Mouse (Mus musculus) embryonic facial prominence, embryonic 12.5 days (tissue): ENCODE measurements around the gene Nxph4. TPM values are rescaled to one million over a fixed set of nuclear protein-coding genes. Genes with fewer than 3 reads are reported as not detected.

Source experiments
- ATAC-seq: fragments of 200-750 bp; cut with Nextera tagmentation; 2 replicates; pipeline ENCODE4 v1.8.0; 2017; ENCODE audit not compliant: insufficient number of reproducible peaks, insufficient read depth, low FRiP score, low TSS enrichment
- H3K27ac ChIP-seq: fragments of 300-500 bp; sonication (generic); 2 replicates; pipeline ENCODE4 v1.5.1; 2016; ENCODE audit warnings: mild to moderate bottlenecking
- H3K27me3 ChIP-seq: fragments of 300-500 bp; sonication (generic); 2 replicates; pipeline ENCODE4 v1.6.1; 2016; ENCODE audit warnings: mild to moderate bottlenecking, moderate library complexity
- H3K36me3 ChIP-seq: fragments of 300-500 bp; sonication (generic); 2 replicates; pipeline ENCODE4 v1.6.1; 2016; ENCODE audit warnings: mild to moderate bottlenecking
- H3K4me1 ChIP-seq: fragments of 300-500 bp; sonication (generic); 2 replicates; pipeline ENCODE4 v1.6.1; 2016
- H3K4me2 ChIP-seq: fragments of 300-500 bp; sonication (generic); replicated peaks from 2 replicates; pipeline ENCODE4 v1.6.1; 2016; ENCODE audit warnings: mild to moderate bottlenecking, moderate library complexity
- H3K4me3 ChIP-seq: fragments of 300-500 bp; sonication (generic); 2 replicates; pipeline ENCODE4 v1.5.1; 2016; ENCODE audit warnings: mild to moderate bottlenecking
- H3K9ac ChIP-seq: fragments of 300-500 bp; sonication (generic); 2 replicates; pipeline ENCODE4 v1.6.1; 2016; ENCODE audit warnings: mild to moderate bottlenecking, moderate library complexity
- H3K9me3 ChIP-seq: fragments of 300-500 bp; sonication (generic); 2 replicates; pipeline ENCODE4 v1.6.1; 2016; ENCODE audit warnings: mild to moderate bottlenecking, moderate library complexity
- WGBS: fragments of 180-500 bp; shearing (Covaris S2); methylation state at CpG from one replicate; pipeline ENCODE4 v1.1.7; 2016; 5-methylcytosine and 5-hydroxymethylcytosine counted together
- polyA plus RNA-seq: library from polyadenylated mRNA; unstranded; fragments of >200 nt; fragmentation: Nextera tagmentation; extraction: Ambion mirVana; gene quantifications from 2 replicates; pipeline ENCODE4 v1.2.1, GENCODE M21; 2016

The Nxph4 gene
- polyA plus RNA-seq, 1 experiment from 2014 or later: 6.5 TPM

GRCm38 (mm10) chr10:127500894-127501893, 33.2 kb downstream of the Nxph4 start, which contains the start of gene Stac3:
TSS of gene Stac3 (plus strand) at chr10:127501686.
- Histone ChIP-seq H3K4me1 (no peaks in the 10 kb centered on the region), H3K9me3 (no peaks in the 10 kb centered on the region), H3K27me3 (no peaks in the 10 kb centered on the region), H3K4me2 (no peak within 1 kb of the TSS), H3K36me3 (peaks cover 39% of the 10 kb centered on the region), H3K4me3 (no peak within 1 kb of the TSS), H3K27ac (no peak within 1 kb of the TSS), H3K9ac (peak within 1 kb of the TSS; percentile 16; the same call in 1 of the 2 replicates)
- WGBS: 63% methylated on average over 12 of the region's 13 CpGs
- no peak for ATAC-seq

DNA sequence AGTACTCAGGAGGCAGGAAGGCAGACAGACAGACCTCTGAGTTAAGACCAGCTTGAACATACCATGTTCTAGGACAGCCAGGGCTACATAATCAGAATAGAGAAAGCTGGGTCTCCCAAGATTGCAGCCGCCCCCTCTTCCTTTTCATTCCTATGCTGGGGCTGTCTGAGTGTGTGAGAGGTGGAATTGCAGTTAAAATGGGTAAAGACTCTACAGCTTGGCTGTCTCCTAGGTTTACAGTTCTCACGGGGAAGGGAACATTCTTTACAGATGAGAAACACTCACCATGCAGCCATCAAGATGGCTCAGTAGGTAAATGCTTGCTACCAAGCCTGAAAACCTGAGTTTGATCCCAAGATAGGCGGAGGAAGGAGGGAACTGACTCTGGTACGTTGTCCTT, 34.3 kb downstream of the Nxph4 start:
- WGBS: 84% methylated on average over 4 of the region's 4 CpGs
- H3K4me2 ChIP-seq: no peak overlapping the region
- H3K9ac ChIP-seq: no peak overlapping the region
- no peaks in the 10 kb centered on the region for H3K27me3 ChIP-seq
- no peaks in the 10 kb centered on the region for H3K9me3 ChIP-seq
- no peak for ATAC-seq
- H3K4me3 ChIP-seq: no peak overlapping the region
- no peak overlapping the region for H3K27ac ChIP-seq
- peaks cover 50% of the 10 kb centered on the region for H3K36me3 ChIP-seq
- H3K4me1 ChIP-seq: no peaks in the 10 kb centered on the region

DNA sequence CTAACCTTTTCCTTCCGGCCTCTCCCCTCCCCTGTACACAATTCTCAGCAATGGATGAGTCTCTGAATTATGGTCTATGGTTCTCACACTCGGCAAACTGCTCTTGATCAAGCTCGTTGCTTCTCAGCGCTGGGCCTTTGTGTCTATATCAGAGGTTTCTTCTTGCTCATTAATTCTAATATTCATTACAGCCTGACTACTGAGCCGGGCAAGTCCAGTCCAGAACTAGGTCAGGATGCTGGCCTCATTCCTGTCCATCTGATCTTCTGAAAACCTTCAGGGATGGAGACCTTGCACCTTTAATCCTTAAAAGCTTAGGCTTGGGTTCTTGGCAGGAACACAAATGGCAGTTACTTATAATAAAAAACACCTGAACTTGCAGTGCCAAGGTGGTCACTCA, 34.8 kb downstream of the Nxph4 start:
- Histone ChIP-seq H3K4me2 (no peak overlapping the region), H3K9ac (no peak overlapping the region), H3K4me1 (no peaks in the 10 kb centered on the region), H3K27ac (no peak overlapping the region), H3K27me3 (no peaks in the 10 kb centered on the region), H3K4me3 (no peak overlapping the region), H3K9me3 (no peaks in the 10 kb centered on the region), H3K36me3 (peaks cover 55% of the 10 kb centered on the region)
- no peak for ATAC-seq
- WGBS: 83% methylated on average over 5 of the region's 5 CpGs

- no peak overlapping the region for H3K4me3 ChIP-seq
- H3K27me3 ChIP-seq: no peaks in the 10 kb centered on the region
- H3K9me3 ChIP-seq: no peaks in the 10 kb centered on the region
- no peak for ATAC-seq
- H3K36me3 ChIP-seq: peaks cover 81% of the 10 kb centered on the region
- no peak overlapping the region for H3K9ac ChIP-seq
- 95% methylated on average over 3 of the region's 3 CpGs for WGBS
- H3K4me1 ChIP-seq: no peaks in the 10 kb centered on the region
- no peak overlapping the region for H3K27ac ChIP-seq
- no peak overlapping the region for H3K4me2 ChIP-seq
Observed at GRCm38 (mm10) chr10:127496156-127496555, 38.2 kb downstream of the Nxph4 start.

- ATAC-seq: no peak
- H3K4me2 ChIP-seq: no peak overlapping the region
- H3K27me3 ChIP-seq: no peaks in the 10 kb centered on the region
- no peaks in the 10 kb centered on the region for H3K9me3 ChIP-seq
- H3K36me3 ChIP-seq: peaks cover 68% of the 10 kb centered on the region
- no peak overlapping the region for H3K4me3 ChIP-seq
- no peak overlapping the region for H3K27ac ChIP-seq
- 0 out of 2 replicates have a peak, but pooled peaks cover 7% of the 10 kb centered on the region for H3K4me1 ChIP-seq
- H3K9ac ChIP-seq: no peak overlapping the region
- WGBS: 52% methylated on average over 3 of the region's 3 CpGs
Observed at GRCm38 (mm10) chr10:127492118-127492517, 42.2 kb downstream of the Nxph4 start.

DNA sequence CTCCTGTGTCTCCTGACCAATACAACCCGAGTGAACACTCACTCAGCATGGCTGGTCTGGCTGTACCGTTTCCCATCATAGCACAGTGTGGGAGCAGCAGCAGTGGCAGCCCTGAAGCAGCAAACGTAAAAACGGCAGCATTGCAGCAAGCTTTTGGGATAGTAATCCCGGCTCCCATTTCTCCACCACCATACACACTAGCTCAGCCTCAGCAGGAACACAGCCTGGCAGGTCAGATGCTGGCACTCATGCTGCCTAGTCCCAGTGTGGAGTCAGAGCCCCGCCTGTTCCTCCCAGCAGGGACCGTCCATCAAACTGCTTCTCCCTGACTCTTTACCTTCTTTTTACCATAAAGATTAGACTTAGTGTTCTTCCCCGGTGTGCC, 43.2 kb downstream of the Nxph4 start:
- Histone ChIP-seq H3K27me3 (no peaks in the 10 kb centered on the region), H3K4me1 (0 out of 2 replicates have a peak, but pooled peaks cover 7% of the 10 kb centered on the region), H3K27ac (no peak overlapping the region), H3K36me3 (peaks cover 59% of the 10 kb centered on the region), H3K9me3 (no peaks in the 10 kb centered on the region), H3K9ac (no peak overlapping the region), H3K4me3 (no peak overlapping the region), H3K4me2 (no peak overlapping the region)
- ATAC-seq: no peak
- 67% methylated on average over 8 of the region's 8 CpGs for WGBS

- H3K27me3 ChIP-seq: no peaks in the 10 kb centered on the region
- H3K27ac ChIP-seq: peak overlapping the region; percentile 7; the same call in 1 of the 2 replicates
- H3K9me3 ChIP-seq: no peaks in the 10 kb centered on the region
- WGBS: 72% methylated on average over 18 of the region's 18 CpGs
- H3K4me2 ChIP-seq: no peak overlapping the region
- peaks cover 57% of the 10 kb centered on the region for H3K36me3 ChIP-seq
- H3K4me3 ChIP-seq: no peak overlapping the region
- no peak overlapping the region for H3K9ac ChIP-seq
- H3K4me1 ChIP-seq: 0 out of 2 replicates have a peak, but pooled peaks cover 7% of the 10 kb centered on the region
- ATAC-seq: no peak
Observed at GRCm38 (mm10) chr10:127490160-127491127, 43.9 kb downstream of the Nxph4 start.

DNA sequence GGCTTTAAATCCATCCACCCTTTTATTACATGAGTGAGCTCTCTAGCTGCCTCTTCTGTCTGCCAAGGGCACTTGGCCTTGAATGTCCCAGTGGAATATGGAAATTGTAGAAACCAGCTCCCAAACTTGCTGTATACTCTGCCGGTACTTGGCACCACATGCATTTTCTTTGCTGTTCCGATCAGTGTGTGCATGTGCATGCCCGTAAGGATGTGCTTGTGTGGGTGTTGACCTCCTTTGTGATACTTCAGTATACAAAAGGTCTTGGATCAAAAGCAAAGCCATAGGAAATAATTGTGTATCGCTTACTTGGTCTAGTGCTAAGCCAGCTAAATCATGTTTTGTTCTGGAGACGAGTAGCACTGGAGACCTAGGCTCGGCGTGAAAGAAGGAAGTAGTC, 45.5 kb downstream of the Nxph4 start:
- Histone ChIP-seq H3K4me3 (no peak overlapping the region), H3K36me3 (peaks cover 57% of the 10 kb centered on the region), H3K4me1 (0 out of 2 replicates have a peak, but pooled peaks cover 7% of the 10 kb centered on the region), H3K27me3 (no peaks in the 10 kb centered on the region), H3K4me2 (no peak overlapping the region), H3K27ac (no peak overlapping the region), H3K9me3 (no peaks in the 10 kb centered on the region), H3K9ac (no peak overlapping the region)
- 88% methylated on average over 7 of the region's 7 CpGs for WGBS
- ATAC-seq: no peak

DNA sequence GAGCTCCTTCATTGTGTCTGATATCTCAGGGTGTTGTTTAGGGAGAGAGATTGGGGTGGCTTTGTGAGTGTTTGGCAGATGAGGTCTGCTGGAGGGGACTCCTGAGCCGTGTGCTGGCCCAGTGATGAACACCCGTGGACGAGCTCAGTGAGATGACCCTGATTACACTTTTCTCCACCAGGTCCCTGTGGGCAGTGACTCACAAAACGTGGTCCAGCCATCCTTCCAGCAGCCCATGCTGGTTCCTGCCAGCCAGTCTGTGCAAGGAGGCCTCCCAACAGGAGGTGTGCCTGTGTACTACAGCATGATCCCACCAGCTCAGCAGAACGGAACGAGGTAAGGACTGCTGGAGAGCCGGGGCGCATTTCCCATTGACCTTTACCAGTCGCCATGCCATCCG, 49.1 kb downstream of the Nxph4 start:
- Histone ChIP-seq H3K27ac (no peak overlapping the region), H3K27me3 (no peaks in the 10 kb centered on the region), H3K4me1 (0 out of 2 replicates have a peak, but pooled peaks cover under 1% of the 10 kb centered on the region), H3K9me3 (no peaks in the 10 kb centered on the region), H3K4me2 (no peak overlapping the region), H3K4me3 (no peak overlapping the region), H3K9ac (no peak overlapping the region), H3K36me3 (peaks cover 63% of the 10 kb centered on the region)
- 90% methylated on average over 10 of the region's 10 CpGs for WGBS
- ATAC-seq: no peak

GRCm38 (mm10) chr10:127480833-127481813, 53.2 kb downstream of the Nxph4 start:
- no peak for ATAC-seq
- H3K36me3 ChIP-seq: peaks cover 63% of the 10 kb centered on the region
- 89% methylated on average over 19 of the region's 19 CpGs for WGBS

More at GRCm38 (mm10) chr10:127480833-127481813, 53.2 kb downstream of the Nxph4 start:
- Histone ChIP-seq H3K4me1 (no peaks in the 10 kb centered on the region), H3K9me3 (no peaks in the 10 kb centered on the region), H3K4me2 (no peak overlapping the region), H3K4me3 (no peak overlapping the region), H3K9ac (no peak overlapping the region), H3K27me3 (no peaks in the 10 kb centered on the region), H3K27ac (no peak overlapping the region)
